Mouse (Mus musculus): ENCODE data around the gene Mei1. TPM values are rescaled to one million over a fixed set of nuclear protein-coding genes. Genes with fewer than 3 reads are reported as not detected.

Gene Mei1
- polyA plus RNA-seq, 1 experiment: not detected

DNA sequence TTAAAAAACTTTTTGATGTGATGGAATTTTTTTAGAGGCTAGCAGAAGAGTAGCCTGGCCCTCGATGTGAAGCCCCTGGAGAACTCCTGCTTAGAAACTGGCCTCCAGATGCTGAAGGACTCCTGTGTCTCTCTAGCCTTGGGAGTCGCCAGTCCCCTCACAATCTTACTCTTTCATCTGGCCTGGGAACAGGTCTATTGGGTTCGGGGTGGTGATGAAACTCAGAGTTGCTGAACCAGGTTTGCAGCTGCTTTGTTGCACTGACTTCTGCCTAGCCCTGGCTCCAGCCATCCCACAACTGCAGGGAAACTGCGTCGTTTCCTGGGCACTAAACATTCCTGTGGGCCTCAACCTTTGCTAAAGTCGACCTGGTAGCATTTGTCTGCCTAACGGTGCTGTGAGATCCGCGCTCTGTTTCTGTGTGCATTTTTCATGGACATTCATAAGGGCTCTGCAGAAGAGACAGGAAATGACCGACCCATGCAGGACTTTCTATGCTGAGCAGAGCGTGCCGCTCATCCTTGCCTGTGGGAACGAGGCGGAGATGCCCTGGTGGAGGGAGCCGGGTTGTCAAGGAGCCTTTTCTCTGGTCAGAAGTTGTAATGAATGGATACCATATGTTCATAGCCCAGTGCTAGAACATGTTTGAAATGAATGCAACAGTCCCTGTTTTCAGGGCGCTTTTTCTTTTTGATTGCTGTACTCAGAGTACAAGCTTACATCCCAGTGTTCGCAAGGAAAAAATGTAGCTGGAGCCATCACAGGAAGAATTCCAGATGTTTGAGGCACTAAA lies 88.6 kb downstream of the Mei1 start:
- no peak for TF ChIP-seq GATA1 (IDR thresholded peaks at IDR 0.05; ENCODE audit: low read length)

DNA sequence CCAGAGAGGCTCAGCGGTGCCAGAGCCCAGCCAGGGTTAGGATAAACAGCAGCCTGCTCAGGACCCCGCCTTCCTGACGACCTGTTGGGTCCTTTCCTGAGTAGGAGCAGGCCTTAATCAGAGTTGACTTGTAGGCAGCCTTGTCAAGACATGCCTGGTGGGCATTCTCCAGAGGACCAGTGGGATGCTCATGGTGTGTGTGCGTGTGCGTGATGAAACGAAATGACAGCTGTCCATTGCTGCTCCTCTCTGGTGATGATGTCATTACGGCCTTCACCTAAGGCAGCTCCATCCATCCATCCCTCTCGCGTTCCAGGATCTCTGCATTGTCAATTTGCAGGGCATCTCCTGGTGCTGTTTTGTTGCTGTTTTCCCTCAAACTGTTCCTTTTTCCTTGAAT lies 89.7 kb downstream of the Mei1 start:
- no peak for TF ChIP-seq GATA1 (IDR thresholded peaks at IDR 0.05; ENCODE audit: low read length)

DNA sequence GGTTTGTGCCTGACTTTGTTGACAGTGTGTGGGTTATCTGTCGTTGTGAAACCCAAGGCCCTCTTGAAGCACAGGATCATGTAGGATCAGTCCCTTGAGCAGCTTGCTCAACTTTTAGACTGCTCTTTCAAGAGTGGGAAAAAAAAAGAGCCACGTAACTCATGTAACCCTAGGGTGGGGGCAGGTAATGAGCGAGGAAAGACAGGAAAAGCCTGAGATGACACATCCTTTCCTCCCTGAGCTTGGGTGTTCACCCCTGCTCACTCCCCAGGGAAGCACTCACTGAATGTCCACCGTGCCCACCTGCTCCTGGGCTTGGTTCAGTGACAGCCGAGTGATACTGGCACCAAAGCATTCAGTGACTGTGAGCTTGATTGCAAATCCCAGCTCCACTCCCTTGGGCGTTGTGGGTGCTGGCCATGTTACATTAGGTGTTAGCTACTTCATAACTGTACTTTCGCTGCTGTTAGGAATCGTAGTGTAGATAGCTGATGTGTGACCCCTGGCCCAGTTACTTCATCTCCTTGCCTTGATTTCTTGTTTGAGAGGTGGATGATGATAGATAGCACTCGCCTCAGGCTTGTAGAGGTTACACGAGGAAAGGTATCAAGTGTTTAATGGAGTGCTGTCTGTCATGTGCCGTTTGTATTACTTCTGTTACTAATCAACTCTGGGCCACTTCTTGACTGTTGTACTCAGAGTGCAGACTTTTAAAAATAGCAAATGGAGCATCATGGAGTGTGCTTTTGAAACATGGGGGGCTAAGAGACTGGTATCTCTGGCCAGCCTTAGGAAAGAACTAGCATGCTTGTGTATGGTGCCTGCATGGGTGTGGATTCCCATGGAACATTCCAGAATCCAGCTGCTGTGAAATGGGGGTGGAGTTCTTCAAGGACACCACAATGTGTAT lies 91.2 kb downstream of the Mei1 start:
- no peak for TF ChIP-seq GATA1 (IDR thresholded peaks at IDR 0.05; ENCODE audit: low read length)

DNA sequence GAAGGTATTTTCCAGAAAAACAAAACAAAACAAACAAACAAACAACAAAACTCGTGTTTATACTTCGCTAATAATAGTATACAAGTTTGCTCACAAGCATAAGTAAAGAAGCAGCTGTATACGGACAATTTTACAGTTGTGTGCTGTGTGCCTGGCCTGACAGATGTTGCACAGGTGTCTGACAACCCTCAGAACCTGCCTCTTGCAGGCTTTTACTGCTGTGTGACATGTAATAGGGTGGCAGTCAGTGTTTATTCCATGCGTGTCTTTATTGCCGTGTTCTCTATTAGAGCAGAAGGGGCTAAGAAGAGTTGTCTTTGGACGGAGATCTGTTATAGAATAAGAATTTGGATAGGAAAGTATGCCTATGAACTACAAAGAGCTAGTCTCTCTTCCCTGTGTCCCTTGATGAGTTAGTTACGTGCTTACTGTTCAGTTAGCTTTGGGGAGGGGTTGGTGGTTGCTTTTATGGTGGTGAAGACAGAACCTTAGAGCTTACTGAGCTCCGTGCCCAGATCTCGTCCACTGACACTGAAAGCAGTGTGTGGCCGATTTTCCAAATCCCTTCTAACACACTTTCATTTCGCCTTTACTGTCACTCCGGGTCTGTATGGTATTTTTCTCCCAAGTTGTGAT lies 92.3 kb downstream of the Mei1 start:
- TF ChIP-seq GATA1 (IDR thresholded peaks at IDR 0.05; ENCODE audit: low read length): no peak

DNA sequence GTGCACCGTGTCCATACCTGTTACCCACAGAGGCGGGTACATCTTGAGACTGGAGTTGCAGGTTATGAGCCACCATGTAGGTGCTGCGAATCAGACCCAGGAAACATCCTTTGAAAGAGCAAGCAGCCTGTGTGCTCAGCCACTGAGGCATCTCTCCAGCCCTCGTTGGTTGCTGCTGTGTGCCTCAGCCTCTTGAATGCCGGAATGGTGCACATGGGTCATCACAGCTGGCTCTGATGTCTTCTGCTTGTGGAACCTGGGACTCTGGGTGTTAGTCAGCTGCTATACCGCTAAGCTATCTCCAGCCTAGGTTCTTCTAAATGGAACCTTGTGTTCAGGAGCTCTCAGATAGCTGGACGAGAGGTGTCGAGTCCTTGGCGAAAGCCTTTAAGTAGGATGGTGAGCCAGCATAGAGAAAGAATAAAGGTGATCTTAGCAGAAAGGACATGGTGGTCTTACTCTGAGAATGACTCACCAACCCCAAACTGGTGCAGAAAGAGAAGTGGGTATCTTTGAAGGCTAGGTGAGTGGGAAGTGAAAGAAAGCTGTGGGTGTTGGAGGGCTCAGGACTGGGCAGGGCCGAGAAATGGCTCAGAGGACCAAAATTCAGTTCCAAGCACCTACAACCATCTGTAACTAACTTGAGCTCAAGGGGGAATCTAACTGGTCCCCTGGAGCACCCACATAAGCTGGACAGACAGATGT lies 93.7 kb downstream of the Mei1 start:
- TF ChIP-seq GATA1 (IDR thresholded peaks at IDR 0.05; ENCODE audit: low read length): no peak

DNA sequence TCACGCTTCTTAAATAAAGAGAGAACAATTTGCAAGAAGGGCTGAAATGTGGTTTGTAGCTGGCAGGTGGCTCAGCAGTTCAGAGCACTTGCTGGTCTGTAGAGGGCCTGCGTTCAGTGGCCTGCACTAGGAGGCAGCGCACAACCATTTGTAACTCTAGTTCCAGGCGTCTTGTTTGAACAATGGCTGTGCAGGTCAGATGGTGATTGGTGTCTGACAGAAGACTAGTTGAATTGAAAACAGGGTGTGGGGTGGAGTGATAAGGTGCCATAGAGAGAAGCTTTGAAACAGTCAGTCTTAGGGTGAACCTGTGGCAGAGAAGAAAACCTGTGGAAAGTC lies 94.2 kb downstream of the Mei1 start:
- TF ChIP-seq GATA1 (IDR thresholded peaks at IDR 0.05; ENCODE audit: low read length): no peak

DNA sequence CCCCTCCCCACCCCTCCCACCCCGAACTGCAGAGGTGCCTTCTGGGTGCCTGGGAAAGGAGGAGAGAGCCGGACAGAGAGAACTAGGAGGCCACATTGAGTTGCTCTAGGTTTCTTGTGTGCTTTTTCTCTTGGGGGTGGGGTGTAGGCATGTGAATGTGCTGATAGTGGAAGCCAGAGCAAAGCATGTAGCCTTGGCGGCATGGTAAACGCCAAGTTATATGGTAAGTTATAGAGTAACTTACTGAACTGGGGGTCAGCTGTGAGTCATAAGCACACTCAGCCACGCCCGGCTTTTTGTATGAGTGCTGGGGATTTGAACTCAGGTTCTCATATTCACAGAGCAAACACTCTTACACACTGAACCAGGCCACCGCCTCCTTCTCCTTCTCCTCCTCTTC lies 94.7 kb downstream of the Mei1 start:
- no peak for TF ChIP-seq GATA1 (IDR thresholded peaks at IDR 0.05; ENCODE audit: low read length)

DNA sequence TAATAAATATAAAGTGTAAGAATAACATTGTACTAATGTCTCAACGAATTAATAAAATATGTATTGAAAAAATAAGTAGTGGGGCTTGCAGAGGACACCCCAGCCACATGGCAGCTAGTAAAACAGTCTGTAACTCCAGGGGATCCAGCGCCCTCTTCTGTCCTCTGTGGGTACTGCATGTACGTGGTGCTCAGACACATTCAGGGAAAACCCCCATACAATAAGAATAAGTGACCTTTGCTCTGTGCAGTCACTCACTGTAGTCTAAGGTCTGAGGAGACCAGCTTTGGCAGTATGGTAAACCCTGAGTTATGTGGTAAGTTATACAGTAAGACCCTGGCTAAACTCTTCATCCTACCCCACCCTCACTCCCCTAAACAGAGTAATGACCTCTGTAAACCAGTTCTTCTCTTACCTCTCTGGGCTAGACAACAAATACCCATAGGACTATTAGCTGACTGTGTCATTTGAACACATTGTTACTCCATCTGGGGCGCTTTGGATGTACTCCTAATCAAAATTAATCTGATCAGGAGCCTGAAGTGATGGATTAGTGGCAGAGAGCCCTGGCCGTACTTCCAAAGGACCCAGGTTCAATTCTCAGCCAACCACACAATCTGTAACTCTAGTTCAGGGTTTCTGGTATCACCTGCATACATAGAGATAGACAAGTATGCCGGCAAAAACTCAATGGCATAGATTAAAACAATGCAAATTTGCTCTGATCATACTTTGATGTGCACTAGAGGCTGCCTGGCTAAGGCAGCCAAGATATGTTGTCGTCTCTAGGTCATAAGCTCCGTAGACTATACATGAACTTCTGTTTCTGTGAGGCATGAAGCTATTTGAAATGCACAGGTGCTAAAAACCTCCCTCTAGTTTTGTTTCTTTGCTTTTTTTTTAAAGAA lies 95.8 kb downstream of the Mei1 start:
- TF ChIP-seq GATA1 (IDR thresholded peaks at IDR 0.05; ENCODE audit: low read length): no peak

DNA sequence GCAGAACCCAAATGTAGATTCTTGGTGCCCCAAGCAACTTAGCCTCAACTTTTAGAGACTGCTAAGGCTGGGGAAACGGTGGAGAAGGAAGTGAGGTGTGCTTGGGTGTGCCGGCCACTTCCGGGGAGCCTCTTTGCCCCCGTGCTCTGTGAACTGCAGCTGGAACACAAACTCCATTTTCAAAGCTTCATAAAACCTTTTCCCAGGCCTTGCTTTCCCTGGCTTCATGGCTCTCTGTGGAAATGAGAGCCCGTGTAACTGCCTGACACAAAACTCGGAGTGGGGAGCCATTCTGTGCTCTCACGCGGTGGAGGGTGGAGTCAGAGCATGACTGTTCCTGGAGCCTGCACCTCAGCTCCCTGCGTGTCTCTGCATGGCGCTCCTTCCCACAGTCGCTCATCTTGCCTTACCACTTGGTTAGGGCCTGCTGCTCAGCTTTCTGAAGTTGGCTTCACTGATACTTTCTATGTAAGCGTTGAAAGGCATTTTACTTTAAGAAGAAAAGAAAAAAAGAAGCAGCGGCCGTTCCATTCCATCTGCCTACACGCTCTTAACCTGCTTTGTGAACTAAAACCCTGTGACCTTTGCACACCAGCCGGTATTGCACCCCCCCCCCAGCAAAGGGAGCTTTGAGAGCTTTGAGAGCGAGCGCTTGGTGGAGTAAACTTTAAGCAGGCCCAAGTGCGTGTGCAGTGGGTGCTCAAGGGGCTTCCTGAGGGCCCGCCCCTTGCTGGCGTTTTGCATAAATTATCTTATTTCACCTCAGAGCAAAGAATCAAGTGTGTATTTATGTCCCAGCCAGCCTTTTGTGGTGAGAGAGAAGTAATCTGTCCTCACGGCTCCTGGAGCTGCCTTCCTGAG lies 96.7 kb downstream of the Mei1 start:
- no peak for TF ChIP-seq GATA1 (IDR thresholded peaks at IDR 0.05; ENCODE audit: low read length)

DNA sequence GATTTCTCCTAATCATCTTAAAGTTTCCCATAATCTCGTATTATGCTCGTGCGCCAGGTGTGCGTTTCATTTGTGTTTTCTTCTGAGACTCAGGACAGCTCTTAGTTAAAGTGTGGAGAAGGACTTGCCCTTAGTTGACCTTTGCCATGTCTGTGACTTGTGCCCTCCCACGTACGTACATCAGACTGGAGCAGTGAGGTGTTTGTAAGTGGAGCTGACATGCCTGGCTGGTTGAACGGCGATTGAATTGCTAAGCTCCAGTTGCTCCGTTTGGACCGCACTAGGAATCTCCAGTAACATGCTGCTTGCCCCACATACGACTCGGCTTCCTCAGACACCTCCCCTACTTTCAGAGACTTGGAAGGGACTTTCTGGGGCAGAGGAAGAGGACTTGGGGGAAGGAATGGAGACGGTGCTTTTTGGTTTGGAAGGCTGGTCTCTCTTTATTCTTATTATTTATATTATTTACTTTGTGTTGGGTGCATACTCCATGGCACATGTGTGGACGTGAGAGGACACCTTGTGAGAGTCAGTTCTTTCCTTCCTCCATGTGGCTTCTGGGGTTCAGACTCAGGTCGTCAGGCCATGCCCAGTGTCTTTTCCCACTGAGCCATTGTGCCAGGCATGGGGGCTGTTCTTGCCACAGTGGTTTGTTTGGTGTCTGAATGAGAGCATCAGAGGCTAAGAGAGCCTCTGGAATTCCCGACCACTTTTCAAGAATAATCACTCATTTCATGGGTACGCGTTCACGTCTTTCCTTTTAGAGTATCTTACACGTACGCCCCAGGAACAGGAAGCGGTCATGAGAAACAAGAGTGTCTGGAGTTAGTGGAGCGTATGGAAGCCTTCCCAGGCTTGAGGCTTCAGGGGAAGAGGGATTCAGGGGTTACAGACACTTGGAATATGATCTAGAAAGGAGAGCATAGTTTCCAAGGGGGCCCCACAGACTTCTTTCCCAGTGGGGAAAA lies 97.7 kb downstream of the Mei1 start:
- no peak for TF ChIP-seq GATA1 (IDR thresholded peaks at IDR 0.05; ENCODE audit: low read length)

DNA sequence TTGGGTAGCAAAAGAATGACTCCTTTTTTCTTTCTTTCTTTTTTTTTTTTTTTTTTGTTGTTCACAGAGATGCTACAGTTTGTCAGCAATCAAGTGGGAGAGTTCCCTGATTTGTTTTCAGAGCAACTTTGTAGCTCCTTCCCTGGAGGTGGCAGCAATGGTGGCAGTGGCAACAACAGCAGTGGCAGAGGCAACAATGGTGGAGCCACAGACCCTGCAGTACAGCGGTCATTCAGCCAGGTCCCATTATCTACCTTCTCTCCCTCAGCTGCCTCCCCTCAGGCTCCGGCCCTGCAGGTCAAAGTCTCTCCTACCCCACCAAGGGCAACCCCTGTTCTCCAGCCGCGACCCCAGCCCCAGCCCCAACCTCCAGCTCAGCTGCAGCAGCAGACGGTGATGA lies 99.9 kb downstream of the Mei1 start:
- no peak for TF ChIP-seq GATA1 (IDR thresholded peaks at IDR 0.05; ENCODE audit: low read length)
